Mouse (Mus musculus): ENCODE results near the gene Fcgrt. TPM values are rescaled to one million over a fixed set of nuclear protein-coding genes. Genes with fewer than 3 reads are reported as not detected.
"Not testable (repeated sequence)": the region's sequence is repeated elsewhere in the genome, so short reads cannot be mapped to it uniquely, and the experiment has no call there.

Gene Fcgrt
- polyA plus RNA-seq, 1 experiment from 2014 or later, result 9.8 TPM

- peak overlapping the region; percentile 91 for H3K4me2 ChIP-seq (ENCODE audit: low read depth, severe bottlenecking)
- DNase-seq (ENCODE audit: low spot score) (no peak), ATAC-seq (ENCODE audit: insufficient number of reproducible peaks, low FRiP score, low TSS enrichment, low read depth) (no peak)
- H3K4me1 ChIP-seq (ENCODE audit: control insufficient read depth, insufficient read depth, low read length), result peaks cover 32% of the 10 kb centered on the region
- H3K9ac ChIP-seq (ENCODE audit: low read length), result peak overlapping the region; percentile 100
- under 1% methylated on average over 6 of the region's 6 CpGs for WGBS
- H3K27ac ChIP-seq (replicated peaks; ENCODE audit: low read depth, low read length), result peak overlapping the region; percentile 91
- H3K9me3 ChIP-seq (ENCODE audit: control insufficient read depth, low read length), result no peaks in the 10 kb centered on the region
- H3K36me3 ChIP-seq (ENCODE audit: control insufficient read depth, insufficient read depth, low read length), result peaks cover 27% of the 10 kb centered on the region
- H3K4me3 ChIP-seq (ENCODE audit: low read depth, low read length), result peak overlapping the region; percentile 99
- no peaks in the 10 kb centered on the region for H3K27me3 ChIP-seq (ENCODE audit: control insufficient read depth, insufficient read depth, low read length)
Observed at GRCm38 (mm10) chr7:45127700-45128224, 24.1 kb upstream of the Fcgrt start.

- Histone ChIP-seq H3K27me3 (ENCODE audit: control insufficient read depth, insufficient read depth, low read length) (no peaks in the 10 kb centered on the region), H3K4me3 (ENCODE audit: low read depth, low read length) (peak overlapping the region; percentile 99), H3K9me3 (ENCODE audit: control insufficient read depth, low read length) (no peaks in the 10 kb centered on the region), H3K4me2 (ENCODE audit: low read depth, severe bottlenecking) (peak overlapping the region; percentile 91), H3K27ac (replicated peaks; ENCODE audit: low read depth, low read length) (peak overlapping the region; percentile 91), H3K4me1 (ENCODE audit: control insufficient read depth, insufficient read depth, low read length) (peaks cover 35% of the 10 kb centered on the region), H3K9ac (ENCODE audit: low read length) (peak overlapping the region; percentile 100), H3K36me3 (ENCODE audit: control insufficient read depth, insufficient read depth, low read length) (peaks cover 31% of the 10 kb centered on the region)
- WGBS, result 40% methylated on average over 21 of the region's 21 CpGs
- DNase-seq (ENCODE audit: low spot score) (peak; percentile 55), ATAC-seq (ENCODE audit: insufficient number of reproducible peaks, low FRiP score, low TSS enrichment, low read depth) (no peak)
Observed at GRCm38 (mm10) chr7:45126844-45127699, 23.4 kb upstream of the Fcgrt start.

- Histone ChIP-seq H3K4me1 (ENCODE audit: control insufficient read depth, insufficient read depth, low read length) (peaks cover 38% of the 10 kb centered on the region), H3K27ac (replicated peaks; ENCODE audit: low read depth, low read length) (peak overlapping the region; percentile 91; the same call in 1 of the 2 replicates), H3K4me2 (ENCODE audit: low read depth, severe bottlenecking) (peak overlapping the region; percentile 91), H3K27me3 (ENCODE audit: control insufficient read depth, insufficient read depth, low read length) (no peaks in the 10 kb centered on the region), H3K4me3 (ENCODE audit: low read depth, low read length) (peak overlapping the region; percentile 99), H3K9ac (ENCODE audit: low read length) (peak overlapping the region; percentile 100), H3K36me3 (ENCODE audit: control insufficient read depth, insufficient read depth, low read length) (peaks cover 38% of the 10 kb centered on the region), H3K9me3 (ENCODE audit: control insufficient read depth, low read length) (no peaks in the 10 kb centered on the region)
- no peak for DNase-seq (ENCODE audit: low spot score)
- WGBS, result 76% methylated on average over 17 of the region's 17 CpGs
- ATAC-seq (ENCODE audit: insufficient number of reproducible peaks, low FRiP score, low TSS enrichment, low read depth), result no peak
Observed at GRCm38 (mm10) chr7:45126147-45126843, 22.6 kb upstream of the Fcgrt start.

GRCm38 (mm10) chr7:45125649-45126048, 22.0 kb upstream of the Fcgrt start:
- peaks cover 38% of the 10 kb centered on the region for H3K4me1 ChIP-seq (ENCODE audit: control insufficient read depth, insufficient read depth, low read length)

GRCm38 (mm10) chr7:45125144-45125600, 21.5 kb upstream of the Fcgrt start:
- Histone ChIP-seq H3K27me3 (ENCODE audit: control insufficient read depth, insufficient read depth, low read length) (no peaks in the 10 kb centered on the region), H3K4me1 (ENCODE audit: control insufficient read depth, insufficient read depth, low read length) (peaks cover 38% of the 10 kb centered on the region)

More at GRCm38 (mm10) chr7:45125649-45126048, 22.0 kb upstream of the Fcgrt start:
- ATAC-seq (ENCODE audit: insufficient number of reproducible peaks, low FRiP score, low TSS enrichment, low read depth); DNase-seq (ENCODE audit: low spot score); H3K27me3 ChIP-seq (ENCODE audit: control insufficient read depth, insufficient read depth, low read length); H3K9me3 ChIP-seq (ENCODE audit: control insufficient read depth, low read length): not testable (repeated sequence)
- H3K4me2 ChIP-seq (ENCODE audit: low read depth, severe bottlenecking), result peak overlapping the region; percentile 91; the same call in 1 of the 2 replicates
- H3K36me3 ChIP-seq (ENCODE audit: control insufficient read depth, insufficient read depth, low read length), result peaks cover 45% of the 10 kb centered on the region
- H3K27ac ChIP-seq (replicated peaks; ENCODE audit: low read depth, low read length), result peak overlapping the region; percentile 39; the same call in 1 of the 2 replicates
- peak overlapping the region; percentile 1; the same call in 1 of the 2 replicates for H3K9ac ChIP-seq (ENCODE audit: low read length)
- WGBS, result 59% methylated on average over 5 of the region's 5 CpGs
- H3K4me3 ChIP-seq (ENCODE audit: low read depth, low read length), result 0 out of 2 replicates have a peak overlapping the region, but pooled peaks have one; percentile 8

GRCm38 (mm10) chr7:45124224-45125143, 20.8 kb upstream of the Fcgrt start, which contains the start of gene Rps11:
Rps11 (minus strand) TSS chr7:45124439.
- Histone ChIP-seq H3K36me3 (ENCODE audit: control insufficient read depth, insufficient read depth, low read length) (peaks cover 51% of the 10 kb centered on the region), H3K9me3 (ENCODE audit: control insufficient read depth, low read length) (no peaks in the 10 kb centered on the region), H3K4me2 (ENCODE audit: low read depth, severe bottlenecking) (peak within 1 kb of the TSS; percentile 86), H3K27me3 (ENCODE audit: control insufficient read depth, insufficient read depth, low read length) (no peaks in the 10 kb centered on the region), H3K9ac (ENCODE audit: low read length) (peak within 1 kb of the TSS; percentile 99), H3K4me3 (ENCODE audit: low read depth, low read length) (peak within 1 kb of the TSS; percentile 96), H3K4me1 (ENCODE audit: control insufficient read depth, insufficient read depth, low read length) (peaks cover 33% of the 10 kb centered on the region), H3K27ac (replicated peaks; ENCODE audit: low read depth, low read length) (peak within 1 kb of the TSS; percentile 86)
- ATAC-seq (ENCODE audit: insufficient number of reproducible peaks, low FRiP score, low TSS enrichment, low read depth) (peak; percentile 82), DNase-seq (ENCODE audit: low spot score) (peak; percentile 100)
- under 1% methylated on average over 59 of the region's 59 CpGs for WGBS

More at GRCm38 (mm10) chr7:45125144-45125600, 21.5 kb upstream of the Fcgrt start:
- peak overlapping the region; percentile 39; the same call in 1 of the 2 replicates for H3K27ac ChIP-seq (replicated peaks; ENCODE audit: low read depth, low read length)
- DNase-seq (ENCODE audit: low spot score) (peak; percentile 67), ATAC-seq (ENCODE audit: insufficient number of reproducible peaks, low FRiP score, low TSS enrichment, low read depth) (no peak)
- no peaks in the 10 kb centered on the region for H3K9me3 ChIP-seq (ENCODE audit: control insufficient read depth, low read length)
- H3K4me2 ChIP-seq (ENCODE audit: low read depth, severe bottlenecking), result 0 out of 2 replicates have a peak overlapping the region, but pooled peaks have one; percentile 42
- peaks cover 45% of the 10 kb centered on the region for H3K36me3 ChIP-seq (ENCODE audit: control insufficient read depth, insufficient read depth, low read length)
- WGBS, result 11% methylated on average over 7 of the region's 7 CpGs
- H3K9ac ChIP-seq (ENCODE audit: low read length), result peak overlapping the region; percentile 17; the same call in 1 of the 2 replicates
- H3K4me3 ChIP-seq (ENCODE audit: low read depth, low read length), result peak overlapping the region; percentile 8; the same call in 1 of the 2 replicates

- ATAC-seq (ENCODE audit: insufficient number of reproducible peaks, low FRiP score, low TSS enrichment, low read depth), result no peak
- peak overlapping the region; percentile 86 for H3K4me2 ChIP-seq (ENCODE audit: low read depth, severe bottlenecking)
- WGBS, result 23% methylated on average over 12 of the region's 12 CpGs
- no peaks in the 10 kb centered on the region for H3K9me3 ChIP-seq (ENCODE audit: control insufficient read depth, low read length)
- no peaks in the 10 kb centered on the region for H3K27me3 ChIP-seq (ENCODE audit: control insufficient read depth, insufficient read depth, low read length)
- H3K4me1 ChIP-seq (ENCODE audit: control insufficient read depth, insufficient read depth, low read length), result peaks cover 33% of the 10 kb centered on the region
- peaks cover 53% of the 10 kb centered on the region for H3K36me3 ChIP-seq (ENCODE audit: control insufficient read depth, insufficient read depth, low read length)
- 0 out of 2 replicates have a peak overlapping the region, but pooled peaks have one; percentile 80 for H3K27ac ChIP-seq (replicated peaks; ENCODE audit: low read depth, low read length)
- DNase-seq (ENCODE audit: low spot score), result no peak
- H3K4me3 ChIP-seq (ENCODE audit: low read depth, low read length), result peak overlapping the region; percentile 96
- peak overlapping the region; percentile 99 for H3K9ac ChIP-seq (ENCODE audit: low read length)
Observed at GRCm38 (mm10) chr7:45123186-45123570, 19.5 kb upstream of the Fcgrt start.
